Mouse (Mus musculus) small intestine, adult 2 months (tissue): ENCODE results near the gene Scarf2.

Experiments used
- CTCF ChIP-seq: fragments of 200-500 bp; IDR thresholded peaks from 2 replicates; pipeline ENCODE4 v1.5.1; 2012; ENCODE audit warnings: low read depth, mild to moderate bottlenecking, control low read depth, inconsistent platforms, low read length, moderate library complexity, mixed read lengths; ENCODE audit not compliant: insufficient replicate concordance, insufficient read length; ENCODE audit errors: extremely low read depth
- POLR2A ChIP-seq: fragments of 200-500 bp; IDR thresholded peaks from 2 replicates; pipeline ENCODE4 v1.6.1; 2012; ENCODE audit warnings: low read depth, mild to moderate bottlenecking, control low read depth, inconsistent platforms, low read length, moderate library complexity

GRCm38 (mm10) chr16:17785337-17785736, 11.7 kb upstream of the Scarf2 start:
- TF ChIP-seq CTCF (no peak), POLR2A (no peak)
